Mouse (Mus musculus) limb, embryonic 11.5 days (tissue): ENCODE results near the gene Plekhh1. TPM values are rescaled to one million over a fixed set of nuclear protein-coding genes. Genes with fewer than 3 reads are reported as not detected.
A peak's percentile ranks its signal among the peaks of the same experiment; 100 is the strongest.

Experiments used
- ATAC-seq: fragments of 200-750 bp; cut with Nextera tagmentation; 2 replicates; pipeline ENCODE4 v1.8.0; 2017; ENCODE audit warnings: low read depth; ENCODE audit not compliant: insufficient number of reproducible peaks, low FRiP score, low TSS enrichment
- DNase-seq: peaks from one replicate; pipeline ENCODE4 v3.0.0-alpha.2; 2015; ENCODE audit warnings: low spot score
- H3K27ac ChIP-seq: fragments of 300-500 bp; sonication (generic); replicated peaks from 2 replicates; pipeline ENCODE4 v1.5.1; 2014; ENCODE audit warnings: low read depth, mild to moderate bottlenecking, low read length
- H3K27me3 ChIP-seq: fragments of 300-500 bp; sonication (generic); 2 replicates; pipeline ENCODE4 v1.6.1; 2014; ENCODE audit warnings: mild to moderate bottlenecking, low read length, mixed read lengths; ENCODE audit not compliant: control insufficient read depth, insufficient read depth
- H3K36me3 ChIP-seq: fragments of 300-500 bp; sonication (generic); 2 replicates; pipeline ENCODE4 v1.6.1; 2014; ENCODE audit warnings: mild to moderate bottlenecking, low read length, moderate library complexity, mixed read lengths; ENCODE audit not compliant: control insufficient read depth, insufficient read depth
- H3K4me1 ChIP-seq: fragments of 300-500 bp; sonication (generic); 2 replicates; pipeline ENCODE4 v1.6.1; 2014; ENCODE audit warnings: low read length, mixed read lengths; ENCODE audit not compliant: control insufficient read depth, insufficient read depth
- H3K4me2 ChIP-seq: fragments of 300-500 bp; sonication (generic); 2 replicates; pipeline ENCODE4 v1.6.1; 2014; ENCODE audit warnings: low read depth, mild to moderate bottlenecking, moderate library complexity; ENCODE audit not compliant: severe bottlenecking
- H3K4me3 ChIP-seq: fragments of 300-500 bp; sonication (generic); 2 replicates; pipeline ENCODE4 v1.5.1; 2014; ENCODE audit warnings: low read depth, low read length
- H3K9ac ChIP-seq: fragments of 300-500 bp; sonication (generic); 2 replicates; pipeline ENCODE4 v1.6.1; 2014; ENCODE audit warnings: mild to moderate bottlenecking, low read length
- H3K9me3 ChIP-seq: fragments of 300-500 bp; sonication (generic); 2 replicates; pipeline ENCODE4 v1.6.1; 2016; ENCODE audit warnings: low read length; ENCODE audit not compliant: control insufficient read depth
- WGBS: fragments of 180-500 bp; shearing (Covaris S2); extraction: QIAGEN DNeasy Blood & Tissue Kit; methylation state at CpG from one replicate; pipeline ENCODE4 v1.1.7; 2014; 5-methylcytosine and 5-hydroxymethylcytosine counted together
- polyA plus RNA-seq: library from polyadenylated mRNA; unstranded; fragments of >200 nt; fragmentation: Nextera tagmentation; extraction: Ambion mirVana; gene quantifications from 2 replicates; pipeline ENCODE4 v1.2.1, GENCODE M21; 2014

Plekhh1 gene
- polyA plus RNA-seq, 1 experiment from 2014 or later: 2.9 TPM

- 70% methylated on average over 2 of the region's 2 CpGs for WGBS
- H3K4me3 ChIP-seq: no peak overlapping the region
Measured at GRCm38 (mm10) chr12:79104544-79104943, 75.6 kb downstream of the Plekhh1 start.

DNA sequence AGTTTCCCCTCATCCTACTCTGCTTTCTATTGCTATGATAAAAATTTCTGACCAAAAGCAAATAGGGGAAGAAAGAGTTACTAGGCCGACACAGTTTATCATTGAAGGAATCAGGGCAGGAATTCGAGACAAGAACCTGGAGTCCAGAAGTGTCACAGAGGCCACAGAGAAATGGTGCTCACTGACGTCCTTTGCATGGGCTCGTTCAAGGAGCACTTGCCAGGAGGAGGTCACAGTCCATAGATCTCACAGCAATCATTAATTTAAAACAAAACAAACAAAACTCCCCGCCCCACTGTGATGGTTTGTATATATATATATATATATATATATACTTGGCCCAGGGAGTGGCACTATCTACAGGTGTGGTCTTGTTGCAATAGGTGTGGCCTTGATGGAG lies 76.3 kb downstream of the Plekhh1 start:
- Histone ChIP-seq H3K9me3 (no peaks in the 10 kb centered on the region), H3K36me3 (no peaks in the 10 kb centered on the region), H3K4me1 (no peaks in the 10 kb centered on the region), H3K27ac (no peak overlapping the region), H3K4me3 (no peak overlapping the region), H3K27me3 (no peaks in the 10 kb centered on the region), H3K4me2 (no peak overlapping the region), H3K9ac (no peak overlapping the region)
- ATAC-seq (no peak), DNase-seq (no peak)
- 85% methylated on average over 5 of the region's 5 CpGs for WGBS

More at GRCm38 (mm10) chr12:79104544-79104943, 75.6 kb downstream of the Plekhh1 start:
- H3K4me2 ChIP-seq: no peak overlapping the region
- DNase-seq (no peak), ATAC-seq (no peak)
- H3K36me3 ChIP-seq: no peaks in the 10 kb centered on the region
- H3K27me3 ChIP-seq: no peaks in the 10 kb centered on the region
- H3K9me3 ChIP-seq: no peaks in the 10 kb centered on the region
- H3K4me1 ChIP-seq: no peaks in the 10 kb centered on the region
- no peak overlapping the region for H3K27ac ChIP-seq
- H3K9ac ChIP-seq: no peak overlapping the region

DNA sequence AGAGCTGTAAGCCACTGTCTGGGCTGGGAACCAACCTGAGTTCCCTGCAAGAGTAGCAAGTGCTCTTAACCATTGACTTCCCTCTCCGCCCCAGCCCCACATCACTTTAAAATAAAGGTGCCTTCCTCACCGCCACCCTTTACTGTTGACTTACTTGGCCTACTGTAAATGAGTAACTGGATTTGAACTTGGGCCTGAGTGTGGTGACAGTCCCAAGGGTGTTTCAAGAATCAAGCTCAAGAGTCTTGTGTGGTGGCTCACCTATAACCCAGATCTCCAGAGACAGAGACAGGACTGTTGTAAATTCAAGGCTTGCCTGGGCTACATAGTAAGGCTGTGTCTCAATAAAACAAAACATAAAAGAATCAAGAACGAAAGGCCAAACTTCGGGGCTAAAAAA lies 90.0 kb downstream of the Plekhh1 start:
- Histone ChIP-seq H3K4me3 (no peak overlapping the region), H3K4me2 (no peak overlapping the region), H3K4me1 (no peaks in the 10 kb centered on the region), H3K27ac (no peak overlapping the region), H3K9ac (no peak overlapping the region), H3K36me3 (no peaks in the 10 kb centered on the region), H3K9me3 (no peaks in the 10 kb centered on the region), H3K27me3 (no peaks in the 10 kb centered on the region)
- no peak for ATAC-seq
- no peak for DNase-seq
- WGBS: 91% methylated on average over 4 of the region's 4 CpGs

DNA sequence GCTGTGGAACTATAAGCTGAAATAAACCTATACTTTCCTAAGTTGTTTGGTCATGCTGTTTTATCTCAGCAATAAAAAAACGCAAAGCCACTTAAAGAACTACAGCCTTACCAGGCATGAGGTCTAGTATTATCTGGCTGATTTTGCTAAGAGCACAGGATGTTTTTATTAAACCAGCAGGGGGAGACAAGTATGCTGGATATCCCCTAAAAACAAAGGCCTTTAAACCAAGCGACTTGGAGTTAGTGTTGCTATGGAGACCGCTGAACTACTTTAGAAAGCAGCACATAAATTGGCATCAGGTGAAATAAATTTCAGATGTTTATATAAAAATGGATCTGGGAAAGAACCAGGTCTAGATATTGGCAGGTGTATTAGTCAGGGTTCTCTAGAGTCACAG lies 93.9 kb downstream of the Plekhh1 start:
- Histone ChIP-seq H3K9me3 (no peaks in the 10 kb centered on the region), H3K4me2 (no peak overlapping the region)

DNA sequence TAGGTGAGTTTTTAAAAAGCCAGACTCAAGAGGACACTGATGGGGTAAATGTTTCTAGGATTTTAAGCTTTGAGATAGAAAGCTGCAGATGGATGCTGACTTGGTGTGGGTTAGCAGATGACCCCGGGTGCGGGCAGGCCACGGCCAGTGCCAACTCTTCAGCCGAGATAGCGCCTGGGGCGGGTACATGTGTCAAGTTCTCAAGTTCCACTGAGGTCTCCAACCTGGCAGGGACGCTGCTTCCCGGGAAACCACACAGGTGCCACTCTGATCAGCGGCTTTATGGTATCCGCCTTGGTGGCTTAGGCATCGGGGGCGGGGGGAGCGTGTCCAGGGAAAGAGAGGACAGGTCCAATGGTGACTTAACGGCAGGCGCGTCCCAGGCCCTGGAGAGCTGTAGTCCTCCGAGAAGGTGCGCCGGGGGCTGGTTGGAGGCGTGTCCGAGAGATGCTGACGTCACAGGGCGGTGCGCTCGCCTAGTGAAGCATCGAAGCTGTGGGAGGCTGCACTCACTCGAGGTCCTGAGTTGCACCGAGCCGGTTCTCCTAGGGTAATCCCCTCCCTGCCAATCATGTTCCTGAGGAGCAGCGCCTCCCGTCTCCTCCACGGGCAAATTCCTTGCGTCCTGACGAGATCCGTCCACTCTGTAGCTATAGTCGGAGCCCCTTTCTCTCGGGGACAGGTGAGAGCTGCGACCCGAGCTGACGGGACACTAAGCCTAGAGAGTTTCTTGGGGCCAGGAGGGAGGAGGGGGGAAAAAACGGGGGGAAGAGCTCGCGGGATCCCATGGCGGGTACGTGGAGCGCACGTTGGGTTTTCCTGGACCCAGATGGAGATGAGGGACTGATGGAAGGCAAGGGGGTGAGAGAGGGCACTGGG lies 101.6 kb downstream of the Plekhh1 start, which contains the start of gene Arg2:
TSS of gene Arg2 (plus strand) at position 479 of the 879 bp plus-strand sequence.
- peak within 1 kb of the TSS; percentile 68 for H3K4me2 ChIP-seq
- WGBS: under 1% methylated on average over 47 of the region's 47 CpGs
- peak within 1 kb of the TSS; percentile 33 for H3K4me3 ChIP-seq
- H3K9me3 ChIP-seq: no peaks in the 10 kb centered on the region
- no peaks in the 10 kb centered on the region for H3K36me3 ChIP-seq
- H3K4me1 ChIP-seq: no peaks in the 10 kb centered on the region
- H3K27me3 ChIP-seq: peaks cover 34% of the 10 kb centered on the region
- DNase-seq (peak; percentile 87), ATAC-seq (peak; percentile 84)
- H3K9ac ChIP-seq: no peak within 1 kb of the TSS
- H3K27ac ChIP-seq: no peak within 1 kb of the TSS

More for the DNA sequence above, 93.9 kb downstream of the Plekhh1 start:
- H3K4me1 ChIP-seq: no peaks in the 10 kb centered on the region
- no peak for DNase-seq
- H3K9ac ChIP-seq: no peak overlapping the region
- no peak for ATAC-seq
- WGBS: 37% methylated on average over 3 of the region's 3 CpGs
- no peak overlapping the region for H3K27ac ChIP-seq
- H3K36me3 ChIP-seq: no peaks in the 10 kb centered on the region
- H3K27me3 ChIP-seq: no peaks in the 10 kb centered on the region
- H3K4me3 ChIP-seq: no peak overlapping the region

Other genes with a start within 250 kb of the Plekhh1 start
- gene Atp6v1d, start 167.5 kb upstream of the Plekhh1 start, polyA plus RNA-seq: 77.3 and 85.3 TPM in 2 replicates
- gene Eif2s1, start 167.3 kb upstream of the Plekhh1 start, polyA plus RNA-seq: 265 and 281 TPM in 2 replicates
- gene Plek2, start 122.2 kb upstream of the Plekhh1 start, polyA plus RNA-seq: 3.4 and 3.6 TPM in 2 replicates
- 1.8 and 2.9 TPM in 2 replicates for gene Tmem229b, start 21.5 kb upstream of the Plekhh1 start, polyA plus RNA-seq
- gene Pigh, start 60.5 kb downstream of the Plekhh1 start, polyA plus RNA-seq: 32.2 and 32.4 TPM in 2 replicates
- 0.65 and 0.99 TPM in 2 replicates for gene Arg2, start 101.6 kb downstream of the Plekhh1 start, polyA plus RNA-seq
- gene Vti1b, start 143.5 kb downstream of the Plekhh1 start, polyA plus RNA-seq: 84.8 and 89.1 TPM in 2 replicates
- 23.8 and 27.0 TPM in 2 replicates for gene Rdh11, start 163.1 kb downstream of the Plekhh1 start, polyA plus RNA-seq
- 2.6 TPM in 2 replicates for gene Rdh12, start 179.8 kb downstream of the Plekhh1 start, polyA plus RNA-seq